Mouse (Mus musculus) lung, postnatal 10 days (tissue): Measurements from ENCODE around the gene Ushbp1.

ENCODE experiments used
- DNase-seq: peaks from one replicate; pipeline ENCODE4 v3.0.0; 2021

Ushbp1 gene

DNA sequence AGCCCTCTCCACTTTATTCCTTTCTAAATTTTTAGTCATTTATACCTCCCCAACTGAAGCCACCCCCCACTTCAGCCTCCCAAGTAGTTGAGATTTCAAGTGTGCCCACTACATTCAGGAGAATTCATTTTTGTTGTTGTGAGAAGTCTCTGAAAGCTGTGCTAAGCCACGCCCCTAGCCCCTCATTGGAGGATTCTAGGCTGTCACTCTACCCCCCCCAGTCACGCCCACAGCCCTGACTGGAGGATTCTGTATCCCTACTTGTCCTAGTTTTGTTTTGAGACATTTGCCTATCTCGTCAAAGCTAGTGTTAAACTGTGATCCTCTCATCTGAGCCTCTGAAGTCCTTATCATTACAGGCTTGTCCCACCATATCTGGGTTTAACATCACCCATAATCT lies 2.7 kb downstream of the Ushbp1 start:
- DNase-seq: peak; percentile 86

DNA sequence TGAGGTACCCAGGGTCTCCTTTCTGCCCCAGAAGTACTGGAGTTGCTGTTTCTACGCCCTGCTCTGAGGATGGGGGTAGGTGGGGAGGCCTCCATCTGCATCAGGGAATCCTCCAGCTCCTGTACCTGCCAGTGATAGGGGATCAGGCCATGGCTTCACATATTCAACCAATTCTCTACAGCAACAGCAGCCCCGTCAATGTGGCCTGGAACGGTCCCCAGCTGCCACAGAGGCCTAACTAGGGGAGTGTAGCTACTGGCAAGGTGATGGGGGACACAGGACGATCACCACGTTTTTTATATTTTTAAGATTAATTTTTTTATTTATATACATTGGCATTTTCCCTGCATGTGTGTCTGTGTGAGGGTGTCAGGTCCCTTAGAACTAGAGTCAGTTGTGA lies 3.2 kb downstream of the Ushbp1 start:
- DNase-seq: no peak

DNA sequence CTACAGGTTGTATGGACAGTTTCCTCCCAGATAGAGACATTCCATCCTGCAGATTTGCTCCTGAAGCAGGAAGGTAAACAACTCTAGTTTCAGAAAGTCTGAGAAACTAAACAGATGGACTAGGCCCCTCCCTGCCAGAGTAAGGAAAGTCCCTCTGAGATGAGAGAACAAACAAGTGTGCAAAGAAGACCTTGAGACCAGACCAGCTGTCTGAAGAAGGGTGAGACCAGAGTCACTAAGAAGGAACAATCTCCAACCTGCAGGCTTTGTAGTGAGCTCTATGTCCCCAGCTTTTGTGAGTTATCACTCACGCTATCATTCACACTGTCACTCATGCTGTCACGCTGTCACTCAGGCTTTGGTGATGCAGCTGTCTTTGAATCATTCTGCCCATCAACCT lies 3.9 kb downstream of the Ushbp1 start:
- DNase-seq: no peak

DNA sequence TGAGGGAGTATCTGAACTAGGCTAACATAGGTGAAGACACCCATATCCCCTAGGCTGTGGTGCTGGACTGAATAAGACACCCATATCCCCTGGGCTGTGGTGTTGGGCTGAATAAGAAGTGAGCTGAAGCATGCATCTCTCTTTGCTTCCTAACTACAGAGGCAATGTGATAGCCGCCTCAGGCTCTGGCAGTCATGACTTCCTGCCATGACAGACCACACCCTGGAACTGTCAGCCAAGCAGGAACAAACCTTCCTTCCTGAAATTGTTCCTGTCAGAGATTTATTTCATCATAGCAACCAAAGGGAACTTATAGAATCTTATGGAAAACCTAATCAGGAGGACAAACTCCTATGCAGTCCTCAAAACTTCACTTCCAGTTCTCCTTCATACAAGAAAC lies 7.3 kb downstream of the Ushbp1 start:
- peak; percentile 46 for DNase-seq

DNA sequence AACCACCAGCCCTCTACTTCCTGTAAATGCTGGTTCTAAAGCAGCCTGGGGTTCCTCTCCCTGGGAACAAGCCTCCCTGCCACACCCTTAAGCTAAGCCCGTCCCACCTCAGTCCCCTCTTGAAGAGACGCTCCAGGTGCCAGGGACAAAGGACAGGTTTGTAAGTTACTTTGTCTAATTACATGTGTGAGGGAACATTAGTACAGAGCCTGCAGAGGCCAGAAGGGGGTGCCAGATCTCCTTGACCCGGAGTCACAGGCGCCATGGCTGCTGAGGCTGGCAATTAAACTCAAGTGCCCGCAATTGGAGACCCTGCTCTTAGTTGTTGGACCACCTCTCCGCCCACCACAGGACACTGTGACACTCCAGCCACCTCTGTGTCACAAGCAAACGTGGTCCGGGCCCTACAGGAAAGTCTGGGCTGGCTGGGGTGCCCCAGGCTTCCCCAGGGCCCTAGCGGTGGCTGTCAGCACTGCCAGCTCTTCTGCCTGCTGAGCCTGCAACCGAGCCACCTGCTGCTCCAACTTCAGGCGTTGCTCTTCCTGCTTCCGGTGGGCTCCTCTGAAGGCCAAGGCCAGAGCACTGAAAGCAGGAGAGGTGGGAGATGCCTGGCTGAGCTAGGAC lies 10.3 kb downstream of the Ushbp1 start:
- no peak for DNase-seq

DNA sequence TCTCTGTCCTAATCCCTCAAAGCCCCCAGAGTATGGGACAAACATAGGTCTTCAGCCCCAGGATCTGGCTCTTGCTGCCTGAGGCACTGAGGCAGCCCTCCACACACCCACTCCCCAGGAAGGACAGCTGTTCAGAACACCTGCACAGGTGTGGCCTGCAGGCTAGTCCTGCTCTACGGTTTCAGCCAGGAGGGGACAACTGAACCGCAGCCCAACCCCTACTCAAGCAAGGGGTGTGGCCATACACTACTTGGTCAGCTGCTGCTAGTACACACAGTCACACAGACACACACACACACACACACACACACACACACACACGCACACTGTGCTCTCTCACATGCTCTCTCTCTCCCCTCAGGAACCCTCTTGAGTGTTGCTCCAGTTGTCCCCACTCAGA lies 11.7 kb downstream of the Ushbp1 start:
- peak; percentile 63 for DNase-seq

DNA sequence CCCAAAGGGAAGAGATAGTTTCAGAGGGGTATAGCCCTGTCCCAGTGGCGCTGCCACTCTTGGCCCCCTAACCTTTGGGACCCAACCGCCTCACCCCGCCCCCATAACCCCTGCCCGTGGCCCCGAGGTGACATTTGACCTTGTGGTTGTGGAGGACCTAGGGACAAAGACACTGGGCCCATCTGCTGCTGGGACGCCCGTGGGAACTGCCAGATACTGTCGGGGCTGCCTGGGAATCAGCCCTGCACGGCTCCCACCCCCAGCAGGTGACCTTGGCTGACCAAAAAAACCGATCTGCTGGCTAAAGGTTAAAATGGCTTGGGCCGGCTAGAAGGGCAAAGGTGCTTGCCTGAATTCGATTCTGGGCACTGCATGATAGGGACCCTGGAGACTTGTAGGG lies 12.2 kb downstream of the Ushbp1 start:
- no peak for DNase-seq

DNA sequence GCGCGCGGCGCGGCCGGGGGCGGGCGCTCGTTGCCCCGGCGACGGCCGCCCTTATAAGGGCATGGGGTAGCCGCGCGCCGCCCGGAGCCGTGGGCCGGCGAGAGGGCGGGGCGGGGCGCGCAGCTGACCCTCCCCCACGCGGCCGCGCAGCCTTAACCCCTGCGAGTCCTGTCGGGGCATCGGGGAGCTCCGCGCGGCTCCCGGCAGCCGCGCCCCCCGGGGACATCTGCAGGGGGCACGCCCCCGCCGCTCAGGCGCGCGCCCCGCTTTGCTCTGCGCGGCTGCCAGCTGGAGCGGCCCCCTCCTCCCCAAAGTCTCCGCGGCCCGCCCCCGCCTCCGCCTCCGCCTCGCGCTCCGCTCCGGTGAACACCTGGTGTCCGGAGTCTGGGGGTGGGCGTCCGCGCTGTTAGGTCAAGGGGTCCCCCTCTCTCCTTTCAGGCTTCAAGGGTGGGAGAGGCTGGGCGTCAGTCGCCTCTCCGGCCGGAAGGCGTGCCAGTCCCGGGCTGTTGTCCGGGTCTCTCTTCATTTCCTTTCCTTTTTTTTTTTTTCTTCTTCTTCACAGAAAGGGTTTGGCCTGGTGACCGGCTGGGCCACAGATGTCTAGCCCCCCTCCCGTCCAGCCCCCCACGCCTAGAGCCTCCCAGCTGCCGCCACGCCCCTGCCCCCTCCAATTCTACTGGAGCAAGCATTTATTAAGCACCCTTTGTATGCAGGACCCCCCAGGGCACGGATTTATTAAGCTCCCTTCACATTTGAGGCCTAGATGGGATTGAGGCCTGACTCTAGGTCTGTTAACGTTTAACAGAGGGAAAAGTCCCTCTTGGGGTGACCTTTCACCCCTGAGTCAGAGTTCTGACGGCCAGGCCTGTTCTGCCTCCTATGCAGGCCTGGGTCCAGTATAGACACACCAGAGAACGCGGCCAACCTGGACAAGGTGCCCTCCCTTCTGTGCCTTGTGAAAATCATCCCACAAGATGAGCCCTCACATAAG lies 13.3 kb downstream of the Ushbp1 start:
- peak; percentile 94 for DNase-seq

DNA sequence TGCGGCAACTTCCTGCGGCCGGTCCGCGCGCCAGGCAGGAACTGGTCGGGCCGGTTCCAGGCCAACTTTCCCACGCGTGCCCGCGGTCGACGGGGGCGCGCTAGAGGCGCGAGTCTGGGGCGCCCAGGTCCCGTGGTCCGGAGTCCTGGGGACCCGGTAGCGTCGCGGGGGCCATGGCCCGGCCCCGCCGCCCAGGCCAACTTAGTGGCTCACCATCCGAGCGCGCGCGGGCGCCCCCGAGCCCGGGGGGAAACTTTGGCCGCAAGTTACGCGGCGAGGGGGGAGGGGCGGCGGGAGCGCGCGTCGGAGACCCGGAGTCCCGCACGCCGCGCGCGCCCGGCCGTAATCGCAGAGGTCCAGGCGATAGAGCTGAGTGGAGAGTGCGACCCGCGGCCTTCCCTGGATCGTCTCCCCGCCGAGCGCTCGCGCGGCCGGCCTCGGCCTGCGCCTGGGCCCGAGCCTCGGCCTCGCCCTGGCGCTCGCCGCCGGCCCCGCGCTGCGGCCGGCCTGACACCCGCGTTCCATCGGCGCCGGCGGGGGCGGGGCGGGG lies 14.1 kb downstream of the Ushbp1 start, which contains the start of gene Nr2f6:
TSS of gene Nr2f6 (minus strand) at position 540 of the 550 bp plus-strand sequence.
- peak; percentile 89 for DNase-seq

DNA sequence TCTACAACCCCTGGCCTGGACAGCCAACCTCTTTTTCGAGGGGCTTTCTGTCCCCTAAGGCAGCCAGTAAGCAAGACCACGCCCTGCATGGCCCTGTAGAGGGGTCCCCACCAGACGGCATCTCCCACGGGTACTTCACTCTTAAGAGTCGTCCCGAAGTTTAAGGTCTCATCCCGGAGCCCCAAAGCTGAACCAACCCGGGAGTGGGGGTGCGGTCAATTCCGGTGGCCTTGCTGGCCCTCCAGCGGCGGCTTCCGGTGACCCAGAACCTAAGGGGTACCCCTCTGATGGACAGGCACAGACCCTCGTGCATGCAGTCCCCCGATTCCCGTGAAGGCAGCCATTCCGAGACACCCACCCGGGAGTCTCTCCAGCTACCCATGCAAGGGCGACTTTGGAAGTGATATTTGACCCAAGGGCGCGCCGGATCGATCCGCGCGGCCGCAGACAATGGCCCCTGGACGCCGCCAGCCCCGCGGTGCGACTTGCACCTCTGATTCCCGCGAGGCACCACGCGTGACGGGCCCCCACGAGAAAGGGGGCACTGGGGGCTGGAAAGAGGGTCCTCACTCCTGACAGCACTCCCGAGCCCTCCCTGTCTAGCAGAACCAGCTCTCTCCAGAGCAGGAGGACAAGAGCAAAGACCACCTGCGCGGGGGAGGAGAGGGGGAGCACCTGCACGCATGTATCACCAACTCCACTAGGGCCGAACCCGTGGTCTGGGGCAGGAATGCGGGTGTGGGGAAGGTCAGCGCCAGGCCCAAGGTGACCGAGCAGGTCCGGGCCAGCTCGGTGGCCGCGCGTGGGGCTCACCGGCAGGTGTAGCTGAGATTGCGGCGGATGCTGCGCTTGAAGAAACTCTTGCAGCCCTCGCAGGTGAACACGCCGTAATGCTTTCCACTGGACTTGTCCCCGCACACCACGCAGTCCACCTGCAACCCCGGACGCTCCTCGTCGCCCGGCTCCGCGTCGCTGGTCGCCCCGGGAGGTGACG lies 15.1 kb downstream of the Ushbp1 start:
- DNase-seq: peak; percentile 52

DNA sequence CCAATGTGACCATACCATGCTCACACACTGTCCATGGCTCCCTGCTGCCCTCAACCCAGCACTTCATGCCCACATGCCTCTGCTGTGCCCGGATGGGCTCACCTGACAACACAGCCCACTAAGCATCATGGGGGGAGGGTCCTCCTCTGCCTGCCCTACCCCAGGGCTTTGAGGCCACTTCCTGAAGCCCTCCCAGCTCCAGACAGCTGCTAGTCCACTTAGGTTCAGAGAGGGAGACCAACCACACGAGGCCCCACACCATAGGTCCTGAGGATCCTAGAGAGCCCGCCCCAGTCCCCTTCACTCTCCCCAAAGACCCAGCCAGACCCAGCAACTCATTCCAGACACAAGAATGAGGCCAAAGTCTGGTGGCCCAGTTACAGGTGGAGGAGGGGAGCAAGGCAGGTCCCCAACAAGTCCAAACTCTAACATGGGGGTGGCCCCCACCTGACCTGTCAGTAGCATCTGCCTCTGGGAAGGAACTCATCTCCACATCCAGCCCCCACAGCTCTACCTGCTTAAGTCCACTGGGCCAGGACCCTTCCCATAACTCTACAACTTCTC lies 16.0 kb downstream of the Ushbp1 start:
- no peak for DNase-seq

DNA sequence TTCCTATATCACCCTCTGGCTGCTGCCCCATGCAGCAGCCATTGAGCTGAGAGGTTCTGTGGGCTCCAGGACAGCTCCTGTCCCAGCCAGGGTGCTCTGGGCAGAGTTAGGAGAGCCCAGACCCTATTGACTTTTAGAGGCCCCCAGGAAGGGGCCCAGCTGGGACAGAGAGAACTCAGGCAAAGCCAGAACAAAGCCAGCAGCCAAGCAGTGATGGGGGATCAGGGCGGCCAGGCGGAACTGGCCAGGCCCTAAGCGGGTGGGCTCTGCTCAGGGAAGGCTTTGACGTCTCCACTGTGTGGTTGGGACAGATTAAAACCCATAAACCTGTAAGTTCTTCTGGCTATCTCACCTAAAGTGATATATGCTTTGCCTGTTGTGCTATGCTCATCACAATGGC lies 16.6 kb downstream of the Ushbp1 start:
- DNase-seq: no peak

DNA sequence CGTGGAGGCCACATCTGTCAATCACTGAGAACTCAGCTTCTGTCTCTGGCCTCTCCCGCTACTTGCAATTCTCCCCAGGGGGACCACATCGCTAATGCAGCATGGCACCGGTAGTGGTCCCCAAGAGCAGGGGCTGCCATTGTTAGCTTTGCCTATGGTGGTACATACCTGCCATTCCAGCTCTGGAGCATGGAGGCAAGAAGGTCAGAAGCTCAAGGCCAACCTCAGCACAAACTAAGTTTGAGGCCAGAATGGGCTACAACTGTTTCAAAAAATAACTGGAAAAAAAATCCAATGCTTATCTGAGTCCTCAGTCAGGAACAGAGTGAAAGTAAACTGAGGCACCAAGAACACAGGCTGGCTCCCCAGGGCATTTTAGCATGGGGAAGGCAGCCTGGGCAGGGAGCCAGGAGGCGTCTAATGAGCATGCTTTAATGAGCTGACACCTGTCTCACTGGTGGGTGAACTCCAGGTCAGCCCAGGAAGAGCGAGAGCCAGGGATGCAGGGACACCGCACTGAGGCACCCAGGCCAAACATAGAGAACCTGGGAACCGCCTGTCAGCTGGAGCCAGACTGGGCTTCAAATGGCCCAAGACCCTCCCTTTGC lies 19.1 kb downstream of the Ushbp1 start:
- DNase-seq: no peak

DNA sequence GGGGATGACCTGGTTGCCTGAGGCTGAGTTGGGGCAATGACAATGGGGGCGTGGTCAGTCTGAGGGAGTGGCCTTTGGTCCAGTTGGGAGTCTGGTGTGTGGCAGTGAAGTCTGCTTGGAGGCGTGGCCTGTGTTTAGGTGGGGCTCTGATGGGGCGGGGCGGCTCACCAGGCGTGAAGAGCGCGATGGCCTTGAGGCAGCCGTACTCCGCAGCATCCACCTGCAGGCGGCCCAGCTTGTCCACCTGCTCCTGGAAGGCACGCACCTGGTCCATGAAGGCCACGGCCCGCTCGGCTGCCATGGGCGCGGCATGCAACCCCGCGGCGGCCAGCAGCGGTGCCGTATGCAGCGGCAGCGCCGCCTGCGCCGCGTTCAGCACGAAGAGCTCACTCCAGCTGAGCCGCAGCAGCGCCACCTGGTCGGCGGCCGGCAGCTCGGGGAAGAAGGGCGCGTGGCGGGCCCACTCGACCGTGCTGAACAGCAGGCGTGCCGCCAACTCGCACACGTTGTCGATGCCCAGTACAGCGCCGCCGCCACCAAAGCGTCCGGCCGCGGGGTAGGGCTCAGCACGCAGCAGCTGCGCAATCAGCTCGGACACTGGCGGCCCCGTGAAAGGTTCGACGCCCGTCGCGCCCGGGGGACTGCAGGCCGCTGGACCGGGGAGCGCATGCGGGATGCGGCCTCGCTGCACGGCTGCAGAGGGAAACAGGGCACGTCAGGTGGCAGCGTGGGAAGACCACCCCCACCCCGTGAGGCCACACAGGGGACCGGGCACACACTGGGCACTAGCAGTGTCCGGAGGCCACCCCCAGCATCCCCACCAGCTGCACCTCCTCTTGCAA lies 19.8 kb downstream of the Ushbp1 start:
- peak; percentile 79 for DNase-seq

DNA sequence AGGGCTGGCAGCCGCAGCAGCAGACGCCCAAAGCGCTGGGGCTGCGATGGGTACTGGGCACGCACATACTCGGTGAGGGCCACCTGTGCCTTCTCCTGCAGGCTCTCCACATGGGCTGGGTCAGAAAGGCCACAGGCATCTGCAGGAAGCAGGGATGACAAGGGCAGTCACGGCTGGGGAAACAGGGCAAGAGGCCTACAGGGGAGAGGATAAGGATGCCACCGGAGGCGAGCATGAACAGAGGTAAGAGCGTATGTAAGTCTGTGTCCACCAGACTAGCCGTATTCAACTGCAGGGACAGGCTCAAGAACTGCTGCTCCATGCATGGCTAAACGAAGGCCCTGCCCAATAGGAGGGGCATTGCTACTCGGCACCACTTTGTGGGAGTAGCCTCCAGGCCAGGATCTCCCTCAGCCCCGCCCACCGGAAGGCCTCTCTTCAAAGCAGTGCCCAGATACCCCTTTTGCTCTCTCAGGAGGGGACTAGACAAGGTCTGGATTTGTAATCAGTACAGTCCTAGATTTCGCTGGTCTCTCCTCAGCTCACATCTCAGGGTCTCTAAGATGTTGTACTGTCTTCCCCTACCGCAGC lies 20.9 kb downstream of the Ushbp1 start:
- peak; percentile 63 for DNase-seq

DNA sequence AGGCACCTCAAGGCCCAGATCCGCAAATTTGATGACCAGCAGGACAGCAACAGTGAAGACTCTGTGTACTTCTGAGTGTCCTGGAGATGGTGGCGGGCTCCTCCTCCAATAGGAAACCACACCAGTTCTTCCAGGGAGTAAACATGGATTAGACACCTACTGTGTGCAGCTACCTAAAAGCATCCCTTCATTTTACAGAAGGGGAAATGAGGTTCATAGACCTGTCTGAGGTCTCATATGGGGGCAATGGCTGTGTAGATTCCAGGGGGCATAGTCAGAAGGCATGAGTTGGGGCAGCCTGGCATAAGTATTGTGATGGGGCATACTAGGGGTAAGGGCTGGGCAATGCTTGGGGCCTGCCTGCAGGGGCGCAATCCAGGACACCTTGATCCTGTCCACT lies 22.6 kb downstream of the Ushbp1 start:
- DNase-seq: no peak

DNA sequence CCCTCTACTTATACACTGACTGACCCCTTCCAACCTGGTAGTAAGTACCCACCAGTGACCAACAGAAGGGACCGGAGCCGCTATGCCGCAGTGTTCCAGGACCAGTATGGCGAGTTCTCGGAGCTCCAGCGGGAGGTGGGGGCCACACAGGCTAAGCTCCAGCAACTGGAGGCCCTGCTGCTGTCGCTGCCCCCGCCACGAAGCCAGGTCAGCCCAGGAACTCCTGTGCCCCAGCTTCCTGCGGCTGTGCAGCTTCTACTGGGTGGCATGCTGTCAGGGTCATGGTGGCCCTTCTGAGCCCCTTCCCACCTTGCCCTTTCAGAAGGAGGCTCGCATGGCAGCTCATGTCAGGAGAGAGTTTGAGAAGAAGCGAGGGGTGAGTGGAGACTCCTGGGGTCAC lies 23.2 kb downstream of the Ushbp1 start:
- no peak for DNase-seq

DNA sequence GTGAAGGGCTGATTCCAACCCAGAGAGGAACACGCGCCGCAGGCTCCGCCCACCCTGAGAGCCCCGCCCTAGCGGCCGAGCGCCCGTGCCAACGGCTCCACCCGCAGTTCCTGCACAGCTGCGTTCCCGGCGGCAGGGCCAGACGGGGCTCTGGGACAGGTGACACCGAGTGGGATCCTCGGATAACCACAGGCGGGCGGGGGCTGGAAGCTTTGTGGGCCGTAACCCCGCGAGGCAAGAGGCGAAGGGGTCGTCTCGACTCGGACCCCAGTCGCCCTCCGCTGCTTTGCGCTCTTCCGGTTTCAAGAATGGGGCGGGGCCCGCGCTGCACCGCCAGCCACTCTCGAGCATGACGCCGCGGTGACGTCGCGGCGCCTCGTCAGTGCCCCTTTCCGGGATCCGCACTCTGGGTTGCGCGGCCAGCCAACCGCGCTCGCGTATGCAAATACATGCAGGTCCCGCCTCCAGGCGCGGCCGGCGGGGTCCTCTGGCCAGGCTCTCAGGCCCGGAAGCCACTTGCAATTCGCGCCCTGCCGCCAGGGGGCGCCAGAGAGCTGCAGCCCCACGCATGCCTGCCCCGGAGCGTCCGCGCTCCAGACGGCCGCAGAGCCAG lies 24.3 kb downstream of the Ushbp1 start, which contains the start of gene Ocel1:
TSS of gene Ocel1 (plus strand) at position 63 of the 613 bp plus-strand sequence.
- peak; percentile 98 for DNase-seq

DNA sequence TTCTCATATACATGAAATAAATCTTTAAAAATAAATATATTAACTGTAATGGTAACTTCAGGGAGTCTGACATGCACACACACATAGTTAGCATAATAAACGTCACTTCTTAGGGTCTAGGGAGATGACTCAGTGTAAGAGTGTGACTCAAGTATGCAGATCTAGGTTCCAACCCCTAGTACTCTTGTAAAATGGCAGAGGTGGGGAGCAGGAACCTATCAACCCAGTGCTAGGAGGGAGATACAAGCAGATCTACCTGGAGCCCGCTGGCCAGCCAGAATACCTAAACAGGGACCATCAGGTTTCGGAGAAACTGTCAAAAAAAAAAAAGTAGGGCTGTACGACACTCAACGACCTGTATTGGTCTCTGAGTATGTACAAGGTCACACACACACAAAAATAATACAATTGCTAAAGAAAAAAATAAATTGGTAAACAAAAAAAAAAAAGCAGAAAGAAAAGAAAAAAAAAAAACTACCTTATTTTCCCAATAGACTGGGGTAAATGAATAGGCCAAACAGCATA lies 24.8 kb downstream of the Ushbp1 start:
- no peak for DNase-seq
